Mouse (Mus musculus) heart, adult 2 months (tissue): ENCODE results near the gene Frem1. TPM values are rescaled to one million over a fixed set of nuclear protein-coding genes. Genes with fewer than 3 reads are reported as not detected.

ENCODE experiments used
- DNase-seq, 2 experiments: peaks; one replicate each; pipeline ENCODE4 v3.0.0; 2021
- H3K27ac ChIP-seq: fragments of 200-600 bp; 2 replicates; pipeline ENCODE4 v1.8.1; 2022
- H3K27me3 ChIP-seq: fragments of 200-500 bp; 2 replicates; pipeline ENCODE4 v1.6.1; 2012; ENCODE audit warnings: mild to moderate bottlenecking, low read length, inconsistent platforms, mixed read lengths; ENCODE audit not compliant: control insufficient read depth, insufficient read depth
- H3K36me3 ChIP-seq: fragments of 200-500 bp; 2 replicates; pipeline ENCODE4 v1.6.1; 2012; ENCODE audit warnings: low read length, inconsistent platforms; ENCODE audit not compliant: control insufficient read depth, insufficient read depth
- H3K4me1 ChIP-seq: fragments of 200-500 bp; 2 replicates; pipeline ENCODE4 v1.6.1; 2011; ENCODE audit warnings: low read length; ENCODE audit not compliant: control insufficient read depth, insufficient read depth
- H3K4me3 ChIP-seq: fragments of 200-600 bp; 2 replicates; pipeline ENCODE4 v1.8.1; 2022
- H3K79me2 ChIP-seq: fragments of 200-500 bp; replicated peaks from 2 replicates; pipeline ENCODE4 v1.6.1; 2012; ENCODE audit warnings: mild to moderate bottlenecking, inconsistent platforms, low read length, moderate library complexity, mixed read lengths; ENCODE audit not compliant: control insufficient read depth, insufficient read depth
- H3K9ac ChIP-seq: fragments of 200-500 bp; 2 replicates; pipeline ENCODE4 v1.6.1; 2012; ENCODE audit warnings: low read depth, mild to moderate bottlenecking, control low read depth, inconsistent platforms, low read length, mixed read lengths
- CTCF ChIP-seq: fragments of 200-600 bp; IDR thresholded peaks from 2 replicates; pipeline ENCODE4 v1.8.1; 2022; ENCODE audit warnings: antibody characterized with exemption, mild to moderate bottlenecking, moderate library complexity
- EP300 ChIP-seq: fragments of 200-500 bp; IDR thresholded peaks from 2 replicates; pipeline ENCODE4 v1.6.1; 2011; ENCODE audit warnings: low read depth, low read length, control low read depth; ENCODE audit not compliant: insufficient read depth
- POLR2A ChIP-seq: fragments of 200-500 bp; IDR thresholded peaks from 2 replicates; pipeline ENCODE4 v1.6.1; 2011; ENCODE audit warnings: mild to moderate bottlenecking, low read depth, low read length, control low read depth; ENCODE audit not compliant: insufficient read depth
- WGBS: fragments of 180-500 bp; shearing (Covaris S2); methylation state at CpG from one replicate; pipeline ENCODE4 v1.1.7; 2018; 5-methylcytosine and 5-hydroxymethylcytosine counted together
- intact Hi-C: fragments of 180-260 bp; cut with DNase I; formaldehyde crosslinking; loops from one replicate; pipeline ENCODE4 v1.15.1; 2025
- polyA plus RNA-seq: library from polyadenylated mRNA; depleted of rRNA; stranded (reverse); fragments of >200 nt; gene quantifications from 2 replicates; pipeline ENCODE4 v1.2.3, GENCODE M21; 2012
- total RNA-seq, 2 experiments: library from RNA; stranded (reverse); gene quantifications; 2 replicates each; pipeline ENCODE4 v1.2.3; 2021

Gene Frem1
- total and polyA plus RNA-seq, 3 experiments: 0.21 to 0.52 (median 0.21) TPM

GRCm38 (mm10) chr4:83018111-83019105, 33.7 kb downstream of the Frem1 start:
- Histone ChIP-seq H3K9ac (no peak overlapping the region), H3K4me3 (no peak overlapping the region), H3K4me1 (no peaks in the 10 kb centered on the region; the same call in 1 of the 2 replicates), H3K27me3 (no peaks in the 10 kb centered on the region), H3K36me3 (no peaks in the 10 kb centered on the region), H3K27ac (no peak overlapping the region), H3K79me2 (no peaks in the 10 kb centered on the region)
- intact Hi-C loops: no loop called here
- 68% methylated on average over 8 of the region's 8 CpGs for WGBS
- TF ChIP-seq POLR2A: no peak
- no peak for TF ChIP-seq EP300
- no peak for TF ChIP-seq CTCF
- no peak for DNase-seq

GRCm38 (mm10) chr4:83014538-83014937, 37.6 kb downstream of the Frem1 start:
- WGBS: 27% methylated on average over 2 of the region's 2 CpGs
- Histone ChIP-seq H3K27me3 (no peaks in the 10 kb centered on the region), H3K36me3 (no peaks in the 10 kb centered on the region), H3K27ac (no peak overlapping the region), H3K79me2 (no peaks in the 10 kb centered on the region), H3K4me1 (no peaks in the 10 kb centered on the region; the same call in 1 of the 2 replicates), H3K4me3 (no peak overlapping the region), H3K9ac (no peak overlapping the region)
- no peak for TF ChIP-seq EP300
- TF ChIP-seq POLR2A: no peak
- TF ChIP-seq CTCF: no peak
- DNase-seq: no peak
- intact Hi-C loops: no loop called here

GRCm38 (mm10) chr4:83004086-83004485, 48.1 kb downstream of the Frem1 start:
- Histone ChIP-seq H3K27me3 (no peaks in the 10 kb centered on the region), H3K9ac (no peak overlapping the region), H3K27ac (no peak overlapping the region), H3K36me3 (no peaks in the 10 kb centered on the region), H3K79me2 (no peaks in the 10 kb centered on the region), H3K4me1 (peaks cover 1% of the 10 kb centered on the region; the same call in 1 of the 2 replicates), H3K4me3 (no peak overlapping the region)
- intact Hi-C loops: no loop called here
- no peak for TF ChIP-seq EP300
- no peak for DNase-seq
- WGBS: 80% methylated on average over 5 of the region's 5 CpGs

GRCm38 (mm10) chr4:82992042-82992441, 60.1 kb downstream of the Frem1 start:
- Histone ChIP-seq H3K27ac (no peak overlapping the region), H3K27me3 (no peaks in the 10 kb centered on the region), H3K36me3 (no peaks in the 10 kb centered on the region), H3K4me1 (no peaks in the 10 kb centered on the region), H3K79me2 (no peaks in the 10 kb centered on the region), H3K4me3 (no peak overlapping the region), H3K9ac (no peak overlapping the region)
- TF ChIP-seq EP300: no peak
- no peak for TF ChIP-seq POLR2A
- TF ChIP-seq CTCF: no peak
- 93% methylated on average over 3 of the region's 3 CpGs for WGBS
- intact Hi-C loops: no loop called here
- no peak for DNase-seq

- Histone ChIP-seq H3K4me1 (no peaks in the 10 kb centered on the region), H3K9ac (no peak overlapping the region), H3K4me3 (no peak overlapping the region), H3K36me3 (no peaks in the 10 kb centered on the region), H3K27ac (no peak overlapping the region), H3K27me3 (no peaks in the 10 kb centered on the region), H3K79me2 (no peaks in the 10 kb centered on the region)
- no peak for DNase-seq
- intact Hi-C loops: no loop called here
- no peak for TF ChIP-seq EP300
- TF ChIP-seq POLR2A: no peak
- TF ChIP-seq CTCF: no peak
- 64% methylated on average over 7 of the region's 7 CpGs for WGBS
Observed at GRCm38 (mm10) chr4:82990973-82991695, 61.0 kb downstream of the Frem1 start.
